Mouse (Mus musculus): ENCODE measurements around the gene F11r. TPM values are rescaled to one million over a fixed set of nuclear protein-coding genes. Genes with fewer than 3 reads are reported as not detected.
A peak's percentile ranks its signal among the peaks of the same experiment; 100 is the strongest.

F11r gene
- 2.5 and 2.9 TPM in 2 replicates for total RNA-seq (2017)

- ATAC-seq (ENCODE audit: extremely low read depth, insufficient number of reproducible peaks, low FRiP score, poor library complexity, severe bottlenecking): peak; percentile 71
Measured at GRCm38 (mm10) chr1:171437264-171438013, at the start of gene F11r. TSS of gene F11r (plus strand) at chr1:171437535.

DNA sequence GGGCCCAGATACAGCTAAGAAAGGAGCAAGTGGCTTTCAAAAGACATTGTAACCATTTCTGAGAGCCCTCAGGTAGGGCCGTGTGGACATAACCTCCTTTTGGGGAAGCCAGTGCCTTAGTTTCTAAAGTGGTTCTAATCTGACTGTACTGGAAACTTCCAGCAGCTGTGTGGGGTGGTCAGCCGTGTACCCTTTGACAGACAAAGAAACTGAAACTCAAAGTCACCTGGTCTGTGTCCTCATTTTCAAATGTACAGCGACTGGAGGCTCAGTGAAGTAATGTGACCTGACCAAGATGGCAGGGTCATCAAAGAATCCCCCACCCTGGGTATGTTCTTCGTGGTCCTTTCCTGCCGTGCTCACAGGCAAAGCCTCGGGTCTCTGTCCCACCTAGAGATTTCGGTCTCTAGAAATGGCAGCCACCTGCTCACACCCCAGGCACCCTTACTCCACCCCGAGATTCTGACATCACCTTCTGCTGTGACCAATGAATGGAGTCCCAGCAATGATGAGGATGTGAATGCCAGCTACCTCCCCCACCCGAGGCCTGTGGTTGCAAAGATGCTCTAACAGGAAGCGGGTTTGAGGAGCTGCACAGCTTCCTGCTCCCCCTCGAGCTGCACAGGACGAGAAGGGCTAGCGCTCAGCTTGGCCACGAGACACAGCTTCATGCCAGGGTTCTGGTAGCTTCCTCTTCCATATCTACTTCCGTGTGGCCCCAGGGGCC is 48.8 kb upstream of the F11r start, which contains the start of gene Arhgap30:
Gene Arhgap30 (plus strand): TSS at position 579 of the 727 bp plus-strand sequence.
- peak; percentile 90 for ATAC-seq (ENCODE audit: extremely low read depth, insufficient number of reproducible peaks, low FRiP score, poor library complexity, severe bottlenecking)

DNA sequence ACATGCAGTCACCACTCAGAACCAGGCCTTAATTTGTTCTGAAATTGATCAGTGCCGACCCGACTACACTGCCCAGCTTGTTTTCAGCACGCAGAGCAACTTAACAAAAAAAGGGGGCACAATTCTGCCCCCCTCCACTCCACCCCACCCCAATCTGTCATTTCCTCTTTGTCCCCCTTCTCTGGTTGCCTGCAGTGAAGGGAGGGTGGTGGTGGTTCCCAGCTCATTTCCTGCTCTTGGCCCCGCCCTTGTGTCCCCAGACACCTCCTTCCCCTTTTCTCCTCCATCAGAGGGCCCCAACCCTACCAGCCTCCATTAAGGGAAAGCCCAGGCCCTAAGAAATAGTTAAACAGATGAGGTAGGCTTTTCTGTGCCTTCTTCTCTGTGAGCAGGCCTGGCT is 47.2 kb upstream of the F11r start:
- ATAC-seq (ENCODE audit: extremely low read depth, insufficient number of reproducible peaks, low FRiP score, poor library complexity, severe bottlenecking): peak; percentile 75

GRCm38 (mm10) chr1:171401821-171402220 is 35.5 kb upstream of the F11r start:
- ATAC-seq (ENCODE audit: extremely low read depth, insufficient number of reproducible peaks, low FRiP score, poor library complexity, severe bottlenecking): no peak

DNA sequence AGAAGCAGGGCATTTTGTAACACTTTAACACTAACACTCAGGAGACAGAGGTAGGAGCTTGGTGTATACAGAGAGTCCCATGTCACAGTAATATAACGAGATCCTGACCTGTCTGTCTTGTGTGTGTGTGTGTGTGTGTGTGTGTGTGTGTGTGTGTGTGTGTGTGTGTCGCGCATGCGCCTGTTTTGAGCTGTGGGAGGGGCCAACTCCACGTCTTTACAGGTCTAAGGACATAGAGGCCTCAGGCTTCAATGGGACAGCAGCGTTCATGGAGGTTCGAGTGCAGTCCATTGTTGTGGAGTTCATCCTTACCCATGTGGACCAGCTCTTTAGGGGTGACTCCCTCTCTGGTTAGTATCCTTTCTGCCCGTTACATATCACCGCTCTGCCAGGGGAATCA is 34.3 kb upstream of the F11r start:
- no peak for ATAC-seq (ENCODE audit: extremely low read depth, insufficient number of reproducible peaks, low FRiP score, poor library complexity, severe bottlenecking)

- no peak for ATAC-seq (ENCODE audit: extremely low read depth, insufficient number of reproducible peaks, low FRiP score, poor library complexity, severe bottlenecking)
Measured at GRCm38 (mm10) chr1:171407263-171407662, 30.1 kb upstream of the F11r start.

GRCm38 (mm10) chr1:171410231-171410630 is 27.1 kb upstream of the F11r start:
- no peak; the same call in 1 of the 2 replicates for ATAC-seq (ENCODE audit: extremely low read depth, insufficient number of reproducible peaks, low FRiP score, poor library complexity, severe bottlenecking)

GRCm38 (mm10) chr1:171410947-171411484 is 26.3 kb upstream of the F11r start, which contains the start of gene Usf1:
TSS of gene Usf1 (plus strand) at chr1:171411313.
- peak; percentile 85 for ATAC-seq (ENCODE audit: extremely low read depth, insufficient number of reproducible peaks, low FRiP score, poor library complexity, severe bottlenecking)

DNA sequence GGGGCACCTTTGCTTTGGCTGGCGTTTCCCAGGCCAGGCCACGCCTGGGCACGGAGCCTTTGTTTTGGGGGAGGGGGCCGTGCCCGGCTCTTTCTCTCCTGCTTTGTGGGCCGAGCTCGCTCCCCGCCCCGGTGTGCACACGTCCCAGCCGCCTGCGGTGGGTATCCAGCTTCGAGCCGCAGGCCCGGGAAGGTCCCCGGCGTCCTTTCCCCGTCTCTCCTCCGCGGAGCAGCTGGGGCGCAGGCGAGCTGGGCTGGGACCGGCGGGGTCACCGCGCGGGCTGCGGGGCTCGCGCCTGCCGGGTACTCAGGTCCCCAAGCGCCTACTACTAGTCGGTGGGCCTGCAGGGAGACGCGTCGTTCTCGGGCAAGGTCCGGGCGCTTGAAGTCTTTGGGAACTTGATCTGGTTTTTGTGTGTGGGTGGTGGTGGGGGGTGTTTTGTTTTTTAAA is 25.8 kb upstream of the F11r start:
- ATAC-seq (ENCODE audit: extremely low read depth, insufficient number of reproducible peaks, low FRiP score, poor library complexity, severe bottlenecking): no peak

DNA sequence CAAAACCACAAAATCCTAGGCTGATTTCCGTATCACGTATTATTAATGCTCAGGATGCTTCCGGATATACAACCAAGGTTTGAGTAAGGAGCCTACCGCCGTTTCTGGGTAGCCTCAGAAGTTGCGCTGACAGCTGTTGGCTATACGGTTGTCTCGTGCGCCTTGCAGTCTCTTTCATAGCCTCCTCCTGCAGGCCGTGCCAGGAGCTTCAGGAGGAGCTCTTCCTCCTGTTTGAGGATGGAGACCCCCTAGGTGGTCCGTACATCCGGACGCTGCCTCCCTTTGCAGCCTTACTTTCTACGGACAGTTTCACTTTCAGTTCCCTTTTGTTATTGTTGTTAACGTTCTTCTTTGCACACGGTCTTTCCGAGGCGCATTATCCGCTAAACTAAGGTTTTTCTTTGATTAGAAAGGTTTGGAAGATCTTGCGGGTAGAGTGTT is 25.3 kb upstream of the F11r start:
- ATAC-seq (ENCODE audit: extremely low read depth, insufficient number of reproducible peaks, low FRiP score, poor library complexity, severe bottlenecking): peak; percentile 40

GRCm38 (mm10) chr1:171412446-171412845 is 24.9 kb upstream of the F11r start:
- ATAC-seq (ENCODE audit: extremely low read depth, insufficient number of reproducible peaks, low FRiP score, poor library complexity, severe bottlenecking): no peak

DNA sequence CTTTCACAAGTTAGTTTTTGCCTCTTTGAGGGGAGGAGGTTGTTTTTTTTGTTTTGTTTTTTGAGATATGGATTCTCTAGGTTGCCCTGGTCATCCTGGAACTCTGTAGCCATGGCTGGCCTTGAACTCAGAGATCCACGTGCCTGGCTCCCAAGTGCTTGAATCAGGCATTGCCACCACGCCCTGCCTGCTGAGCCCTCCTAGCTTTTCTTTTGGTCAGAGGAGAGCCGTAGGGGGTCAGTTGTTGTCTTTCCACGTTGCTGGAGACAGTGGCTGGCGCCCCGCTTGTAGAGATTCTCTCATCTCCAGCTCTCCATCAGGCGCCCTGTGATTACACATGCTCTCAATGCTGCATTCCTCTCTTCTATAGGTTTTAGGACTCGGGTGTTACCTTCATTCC is 23.7 kb upstream of the F11r start:
- no peak for ATAC-seq (ENCODE audit: extremely low read depth, insufficient number of reproducible peaks, low FRiP score, poor library complexity, severe bottlenecking)

DNA sequence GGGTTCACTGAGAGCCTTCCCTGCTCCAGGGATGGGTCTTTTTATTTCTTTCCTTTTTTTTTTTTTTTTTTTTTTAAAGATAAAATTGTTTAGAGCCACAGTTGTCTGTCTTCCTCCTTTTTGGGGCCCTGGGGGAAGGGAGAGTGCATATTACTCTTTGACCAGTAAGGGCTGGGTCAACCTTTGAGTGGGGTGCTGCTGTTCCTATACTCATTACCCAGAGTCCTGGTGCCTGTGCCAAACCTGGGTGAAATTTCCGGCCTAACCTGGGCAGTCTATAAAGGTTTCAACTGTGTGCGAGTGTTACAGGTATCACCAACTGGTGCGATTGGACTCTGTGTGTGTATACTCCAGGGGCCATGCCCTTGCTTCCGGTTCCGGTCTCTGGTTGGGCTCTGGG is 18.7 kb upstream of the F11r start, which contains the start of gene Tstd1:
Gene Tstd1 (plus strand): TSS at position 213 of the 400 bp plus-strand sequence.
- no peak for ATAC-seq (ENCODE audit: extremely low read depth, insufficient number of reproducible peaks, low FRiP score, poor library complexity, severe bottlenecking)

DNA sequence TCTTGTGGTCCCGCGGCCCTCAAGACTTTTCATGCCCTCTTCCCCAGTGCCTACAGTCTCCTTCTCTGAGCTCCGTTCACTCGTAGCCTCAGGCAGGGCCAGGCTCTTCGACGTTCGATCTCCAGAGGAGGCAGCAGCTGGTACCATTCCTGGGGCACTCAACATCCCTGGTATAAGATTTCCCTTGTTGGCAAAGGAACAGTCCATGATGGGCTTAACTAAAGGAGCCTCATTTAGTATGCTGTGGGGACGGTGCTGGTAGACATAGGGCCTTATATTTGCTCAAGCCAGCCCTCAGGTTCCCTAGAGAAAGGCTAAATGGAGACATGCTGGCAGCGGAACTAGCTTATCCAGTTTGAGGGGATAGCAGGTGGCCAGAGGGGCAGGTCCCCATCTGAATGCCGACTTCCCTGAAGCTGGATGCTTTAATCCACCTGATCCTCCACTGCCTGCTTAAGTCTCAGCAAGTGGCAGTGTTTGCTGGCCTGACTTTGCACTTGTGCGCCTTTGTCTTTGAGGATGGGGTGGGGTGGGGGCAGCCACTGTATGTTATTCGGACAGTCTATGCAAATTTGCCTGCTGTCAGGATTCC is 17.9 kb upstream of the F11r start:
- ATAC-seq (ENCODE audit: extremely low read depth, insufficient number of reproducible peaks, low FRiP score, poor library complexity, severe bottlenecking): no peak

GRCm38 (mm10) chr1:171419905-171420304 is 17.4 kb upstream of the F11r start:
- ATAC-seq (ENCODE audit: extremely low read depth, insufficient number of reproducible peaks, low FRiP score, poor library complexity, severe bottlenecking): no peak

GRCm38 (mm10) chr1:171422504-171423095 is 14.7 kb upstream of the F11r start:
- no peak for ATAC-seq (ENCODE audit: extremely low read depth, insufficient number of reproducible peaks, low FRiP score, poor library complexity, severe bottlenecking)

- no peak for ATAC-seq (ENCODE audit: extremely low read depth, insufficient number of reproducible peaks, low FRiP score, poor library complexity, severe bottlenecking)
Measured at GRCm38 (mm10) chr1:171424638-171425037, 12.7 kb upstream of the F11r start.

DNA sequence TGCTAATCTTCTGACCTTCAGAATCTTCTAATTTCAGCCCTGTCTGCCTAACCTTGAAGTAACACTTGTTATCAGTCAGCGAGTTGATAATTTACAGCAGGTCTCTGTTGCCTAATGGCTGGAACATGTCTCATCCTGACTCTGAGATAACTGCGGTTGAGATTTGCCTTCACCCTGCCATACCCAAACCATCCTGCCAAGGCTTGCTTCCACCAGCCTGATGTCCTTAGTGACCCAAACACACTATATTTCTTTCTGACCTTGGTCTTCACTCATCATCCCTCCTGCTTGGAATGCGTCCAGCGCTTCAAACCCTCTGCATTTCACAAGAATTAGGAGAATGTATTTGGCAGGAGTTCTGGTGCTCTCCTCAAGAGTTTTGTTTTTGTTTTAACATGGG is 12.2 kb upstream of the F11r start:
- no peak for ATAC-seq (ENCODE audit: extremely low read depth, insufficient number of reproducible peaks, low FRiP score, poor library complexity, severe bottlenecking)

- no peak for ATAC-seq (ENCODE audit: extremely low read depth, insufficient number of reproducible peaks, low FRiP score, poor library complexity, severe bottlenecking)
Measured at GRCm38 (mm10) chr1:171432158-171432557, 5.2 kb upstream of the F11r start.
